Mouse (Mus musculus) E14TG2a.4 (cell line): ENCODE data around the gene Zmat3.

Experiments
- CTCF ChIP-seq: conservative IDR thresholded peaks from 2 replicates; pipeline ENCODE4 v1.5.1; 2014; ENCODE audit warnings: low read length
- NANOG ChIP-seq: IDR thresholded peaks from 2 replicates; pipeline ENCODE4 v1.6.1; 2014; ENCODE audit warnings: borderline replicate concordance, low read length, mixed read lengths

GRCm38 (mm10) chr3:32337770-32338169 lies 28.0 kb downstream of the Zmat3 start:
- TF ChIP-seq CTCF (no peak), NANOG (no peak)
